Mouse (Mus musculus): ENCODE data around the gene Map2k2.

DNA sequence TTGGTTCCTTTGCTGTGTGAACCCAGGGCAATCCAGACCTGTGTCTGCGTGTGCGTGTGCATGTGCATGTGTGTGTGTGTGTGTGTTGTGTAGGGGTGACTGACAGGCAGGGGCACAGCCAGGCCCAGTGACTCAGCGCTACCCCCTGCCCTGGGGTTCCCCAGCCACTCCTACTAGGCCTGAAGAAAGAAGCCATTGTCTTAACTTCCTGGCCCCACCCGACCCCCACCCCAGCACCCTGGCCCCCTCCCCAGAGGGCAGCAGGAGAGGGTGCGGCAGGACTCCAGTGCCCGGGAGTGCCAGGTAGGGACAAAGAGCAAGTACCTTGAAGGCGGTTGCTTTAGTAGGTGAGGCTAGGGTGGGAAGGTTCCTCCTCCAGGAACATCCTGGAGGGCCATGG lies 40.1 kb downstream of the Map2k2 start:
- TF ChIP-seq CTCF (IDR thresholded peaks at IDR 0.05) = no peak
- TF ChIP-seq EP300 (IDR thresholded peaks at IDR 0.05) = no peak
